Mouse (Mus musculus): Measurements from ENCODE around the gene Fam189a2.

The Fam189a2 gene

GRCm38 (mm10) chr19:24030871-24031556, at the start of gene Fam189a2:
TSS of gene Fam189a2 (minus strand) at chr19:24031019.
- peak; percentile 63 to 69 for DNase-seq (ENCODE audit: low spot score in 2 of 2)

GRCm38 (mm10) chr19:24077658-24078057, 46.8 kb upstream of the Fam189a2 start:
- DNase-seq (ENCODE audit: low spot score in 2 of 2) = no peak

- DNase-seq (ENCODE audit: low spot score in 2 of 2) = no peak
These were observed 45.7 kb upstream of the Fam189a2 start for GRCm38 (mm10) chr19:24076536-24076935.

DNA sequence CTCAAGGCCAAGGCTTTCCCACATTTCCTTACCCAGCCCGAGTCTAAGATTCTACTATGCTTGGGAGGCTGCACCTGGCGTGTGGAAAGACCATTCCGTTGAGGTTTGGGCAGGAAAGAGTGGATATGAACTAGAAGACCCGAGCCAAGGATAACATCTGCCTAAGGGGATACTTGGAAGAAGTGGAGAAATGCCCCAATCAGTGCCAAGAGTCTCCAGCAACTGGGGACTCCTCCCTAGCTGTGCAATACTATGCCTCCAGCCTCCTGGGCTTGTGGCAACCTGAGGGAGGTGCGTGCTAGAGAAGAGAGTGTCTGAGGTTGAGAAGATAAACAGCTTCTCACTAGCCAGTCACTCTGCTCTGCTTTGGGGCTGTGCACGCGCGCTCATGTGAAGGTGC, 45.1 kb upstream of the Fam189a2 start:
- DNase-seq (ENCODE audit: low spot score in 2 of 2) = no peak

GRCm38 (mm10) chr19:24073155-24073554, 42.3 kb upstream of the Fam189a2 start:
- DNase-seq (ENCODE audit: low spot score in 2 of 2) = no peak

DNA sequence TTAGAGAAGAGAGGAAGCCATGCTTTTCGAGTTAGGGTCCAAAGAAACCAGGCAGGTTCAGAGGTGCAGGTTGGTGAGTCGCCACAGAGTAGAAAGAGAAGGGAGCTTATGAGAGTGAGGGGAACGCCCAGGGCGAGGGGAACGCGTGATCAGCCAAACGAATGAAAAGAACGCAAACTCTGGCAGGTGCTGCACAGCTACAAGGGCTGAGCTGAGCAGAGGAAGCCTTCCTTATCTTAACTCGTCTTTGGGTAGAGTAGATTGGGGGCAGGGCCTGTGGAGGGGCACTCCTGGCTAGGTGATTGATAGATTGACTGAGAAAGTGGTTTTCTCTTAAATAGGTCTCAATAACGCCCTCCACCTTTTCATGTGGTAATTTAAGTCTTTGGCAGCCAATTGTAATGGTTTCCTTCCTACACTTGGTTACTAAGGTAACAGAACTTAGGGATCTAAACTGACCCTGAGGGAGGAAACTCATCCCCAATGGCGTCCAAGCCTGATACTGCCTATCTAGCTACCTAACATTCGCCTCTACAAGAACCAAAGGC, 33.6 kb upstream of the Fam189a2 start:
- no peak for DNase-seq (ENCODE audit: low spot score in 2 of 2)

DNA sequence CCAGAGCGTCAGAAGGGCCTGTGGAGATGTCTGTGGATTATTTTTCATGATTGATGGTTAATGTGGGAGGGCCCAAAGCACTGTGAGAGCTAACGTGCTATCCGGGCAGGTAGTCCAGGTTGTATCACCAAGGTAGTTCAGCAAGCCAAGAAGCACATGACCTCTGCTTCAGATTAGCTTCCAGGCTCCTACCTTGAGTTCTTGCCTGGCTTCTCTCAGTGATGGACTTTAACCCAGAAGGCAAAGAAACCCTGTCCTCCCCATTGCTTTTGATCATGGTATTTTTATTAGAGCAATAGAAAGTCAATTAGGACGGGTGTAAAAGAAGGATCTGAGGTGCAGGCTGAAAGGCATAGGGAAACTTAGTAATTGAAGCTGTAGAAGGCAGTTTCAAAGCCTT, 32.8 kb upstream of the Fam189a2 start:
- no peak for DNase-seq (ENCODE audit: low spot score in 2 of 2)

DNA sequence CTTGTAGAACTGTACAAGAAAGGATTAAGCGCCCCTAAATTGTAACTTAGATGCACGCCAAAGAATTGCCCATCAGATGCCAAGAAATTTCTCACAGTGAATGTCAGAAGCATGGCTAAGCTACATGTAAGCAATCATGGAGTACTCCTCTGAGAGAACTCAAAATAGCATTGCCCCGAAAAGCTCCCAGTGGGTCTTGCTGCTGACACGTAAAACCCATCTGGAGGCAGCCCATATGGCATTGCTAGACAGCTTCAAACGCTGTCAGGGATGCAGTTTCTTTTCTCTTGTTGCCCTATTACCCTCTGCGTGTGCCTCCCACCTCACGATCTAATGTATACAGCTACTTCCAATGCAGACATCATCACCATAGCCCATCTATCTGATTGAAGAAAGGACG, 28.0 kb upstream of the Fam189a2 start:
- no peak for DNase-seq (ENCODE audit: low spot score in 2 of 2)

DNA sequence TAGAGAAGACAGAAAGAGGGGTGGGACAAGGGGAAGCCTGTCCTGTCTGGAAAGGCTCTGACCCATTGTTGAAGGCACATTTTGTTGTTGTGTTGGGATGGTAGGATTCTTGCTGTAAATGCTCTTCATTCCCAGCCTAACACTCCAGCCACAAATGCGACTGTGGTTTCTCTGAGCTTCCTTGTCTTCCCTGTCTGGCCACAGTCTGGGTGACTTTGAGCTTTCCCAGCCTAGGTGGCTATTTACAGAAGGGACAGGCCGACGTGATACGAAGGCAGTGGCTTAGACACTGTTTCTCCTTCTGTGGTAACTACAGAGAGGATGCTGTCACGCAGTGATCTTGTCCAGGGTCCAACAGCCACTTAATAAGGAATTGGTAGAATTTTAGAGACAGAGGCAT, 27.2 kb upstream of the Fam189a2 start:
- DNase-seq (ENCODE audit: low spot score in 2 of 2) = peak; percentile 18 to 31

GRCm38 (mm10) chr19:24056880-24057279, 26.1 kb upstream of the Fam189a2 start:
- no peak for DNase-seq (ENCODE audit: low spot score in 2 of 2)

GRCm38 (mm10) chr19:24054904-24055303, 24.1 kb upstream of the Fam189a2 start:
- DNase-seq (ENCODE audit: low spot score in 2 of 2) = peak; percentile 79 to 80

- no peak for DNase-seq (ENCODE audit: low spot score in 2 of 2)
These were observed 23.4 kb upstream of the Fam189a2 start for GRCm38 (mm10) chr19:24054265-24054664.

DNA sequence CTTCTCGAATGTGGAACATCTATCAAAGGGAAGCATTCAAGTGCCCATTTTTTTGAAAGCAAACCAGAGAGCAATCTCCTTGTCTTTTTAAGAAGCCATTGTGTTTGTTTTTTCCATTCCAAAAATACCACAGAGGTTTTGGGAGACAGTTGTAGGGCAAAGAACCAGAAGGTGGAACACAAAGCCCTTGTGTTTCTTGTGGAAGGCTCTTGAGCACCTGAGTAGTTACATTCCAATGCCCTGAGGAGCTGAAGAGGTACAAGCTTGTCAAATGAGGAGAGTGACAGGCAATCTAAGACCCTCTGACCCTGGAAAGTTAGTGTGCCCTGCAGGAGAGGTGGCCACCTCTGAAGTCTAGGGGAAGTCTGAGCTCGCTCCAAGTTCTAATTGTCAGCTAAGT, 19.7 kb upstream of the Fam189a2 start:
- no peak for DNase-seq (ENCODE audit: low spot score in 2 of 2)

- no peak for DNase-seq (ENCODE audit: low spot score in 2 of 2)
These were observed 18.5 kb upstream of the Fam189a2 start for GRCm38 (mm10) chr19:24049329-24049728.

- peak in 1 of 2 experiments; percentile 21 for DNase-seq (ENCODE audit: low spot score in 2 of 2)
These were observed 15.7 kb upstream of the Fam189a2 start for GRCm38 (mm10) chr19:24046395-24046993.

DNA sequence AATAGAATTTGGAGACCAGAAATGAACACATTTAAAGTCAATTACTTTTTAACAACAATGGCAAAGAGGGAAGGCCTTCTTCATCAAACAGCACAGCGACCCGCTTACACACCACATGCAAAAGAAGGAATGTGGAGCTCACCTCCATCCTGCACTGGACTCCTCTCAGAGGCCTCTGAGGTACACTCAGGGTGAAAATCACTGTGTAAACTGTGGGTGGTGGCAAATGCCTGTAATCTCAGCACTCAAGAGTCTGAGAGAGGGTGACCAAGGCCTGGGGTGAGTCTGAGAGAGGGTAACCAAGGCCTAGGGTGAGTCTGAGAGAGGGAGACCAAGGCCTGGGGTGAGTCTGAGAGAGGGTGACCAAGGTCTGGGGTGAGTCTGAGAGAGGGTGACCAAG, 11.6 kb upstream of the Fam189a2 start:
- no peak for DNase-seq (ENCODE audit: low spot score in 2 of 2)

GRCm38 (mm10) chr19:24039061-24039853, 8.4 kb upstream of the Fam189a2 start:
- no peak for DNase-seq (ENCODE audit: low spot score in 2 of 2)

- DNase-seq (ENCODE audit: low spot score in 2 of 2) = no peak
These were observed 3.5 kb upstream of the Fam189a2 start for GRCm38 (mm10) chr19:24034367-24034766.

GRCm38 (mm10) chr19:24032654-24033236, 1.9 kb upstream of the Fam189a2 start:
- no peak for DNase-seq (ENCODE audit: low spot score in 2 of 2)

DNA sequence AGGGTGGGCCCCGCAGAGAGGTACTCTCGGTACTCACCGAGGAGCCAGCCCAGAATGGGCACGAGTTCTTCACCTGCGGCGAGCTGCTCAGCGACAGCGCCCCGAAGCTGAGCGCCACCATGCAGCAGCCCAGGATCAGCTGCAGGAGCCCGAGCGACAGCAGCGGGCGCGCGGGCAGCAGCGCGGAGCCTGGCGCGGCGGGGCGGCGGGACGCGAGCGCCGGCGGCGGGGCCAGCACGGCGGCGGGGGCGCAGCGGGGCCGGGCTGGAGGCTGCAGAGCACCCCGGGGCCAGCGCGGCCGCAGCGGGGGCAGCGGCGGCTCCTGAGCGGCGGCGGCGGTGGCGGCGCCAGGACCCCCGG, 328 bp downstream of the Fam189a2 start:
- peak; percentile 27 for DNase-seq (ENCODE audit: low spot score in 2 of 2)

DNA sequence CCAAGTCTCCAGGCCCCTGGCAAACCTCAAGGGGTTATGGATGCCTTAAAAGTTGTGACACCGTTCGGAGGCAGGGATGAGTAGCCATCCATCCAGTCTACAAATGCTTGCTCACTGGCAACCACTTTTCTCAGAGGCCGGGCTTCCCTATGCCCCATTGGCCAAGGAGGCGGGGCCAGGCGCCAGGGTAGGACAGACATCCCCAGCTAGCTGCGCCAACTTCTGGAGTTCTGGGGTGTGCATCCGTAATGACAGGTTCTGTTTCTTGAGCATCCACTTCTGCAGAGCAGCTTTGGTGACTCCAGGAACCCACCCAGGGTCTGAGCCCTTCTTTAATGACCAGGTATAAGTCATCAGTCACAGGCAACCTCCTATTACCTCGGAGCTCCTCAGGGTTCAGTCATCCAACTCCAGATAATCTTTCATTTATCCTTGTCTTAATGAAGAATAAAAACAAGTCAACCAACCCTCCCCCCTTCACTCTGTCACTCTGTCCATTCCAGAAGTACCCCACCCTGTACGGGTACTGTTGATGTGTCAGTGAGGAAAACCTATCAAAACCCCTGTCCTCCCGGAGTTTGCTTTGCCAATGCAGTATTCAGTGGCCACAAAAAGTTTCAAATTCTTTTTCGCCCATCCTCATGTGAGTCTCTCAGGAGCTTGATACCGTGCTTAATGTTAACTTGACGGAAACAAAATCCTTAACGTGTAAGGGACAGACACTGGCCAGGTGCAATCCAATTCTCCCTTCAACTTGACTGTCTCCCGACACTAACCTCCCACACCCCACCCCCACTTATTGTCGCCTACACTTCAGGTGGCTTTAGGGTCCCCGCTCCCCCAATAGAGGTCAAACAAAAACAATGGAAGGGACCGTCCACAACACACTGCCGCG, 956 bp downstream of the Fam189a2 start:
- peak; percentile 65 to 67 for DNase-seq (ENCODE audit: low spot score in 2 of 2)
